ENCODE assay signal across 14 mouse cellular contexts in the genomic region with DNA sequence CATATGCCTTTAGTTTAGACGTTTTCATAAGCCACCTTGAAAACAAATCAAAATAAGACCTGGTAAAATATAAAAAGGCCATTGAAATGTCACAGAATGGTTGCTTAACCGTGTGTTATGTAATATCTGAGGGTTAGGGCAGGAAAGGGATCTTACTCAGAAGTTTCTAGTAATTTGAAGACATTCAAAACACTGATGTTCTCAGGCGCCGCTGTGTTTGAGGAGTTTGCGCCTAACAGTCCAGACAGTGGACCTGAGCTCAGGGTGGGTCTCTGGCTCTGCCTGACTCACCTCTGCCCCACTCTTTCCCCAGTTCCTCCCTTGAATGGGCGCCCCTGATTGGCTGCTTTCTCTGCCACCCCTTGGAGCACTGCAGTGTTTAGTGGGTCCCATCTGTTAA.
"Had no signal": no experiment of that assay in that cellular context is flagged by ENCODE, and none has a peak within 500 bp of the region (broad histone marks: within the 10 kb centered on the region; RNA-seq: fewer than 3 reads in every experiment).

No protein-coding gene starts in this region.

- H3K36me3 ChIP-seq: intestine, embryonic 15.5 days; kidney, embryonic 15.5 days; limb, embryonic 13.5 days; midbrain, embryonic 12.5 days had no signal

- H3K9ac ChIP-seq: intestine, embryonic 15.5 days; kidney, embryonic 15.5 days; limb, embryonic 13.5 days; liver, embryonic 14.5 days; lung, embryonic 14.5 days; midbrain, embryonic 12.5 days had no signal

- H3K27me3 ChIP-seq: intestine, embryonic 15.5 days; kidney, embryonic 15.5 days; limb, embryonic 13.5 days; megakaryocyte, embryonic 14.5 days; midbrain, embryonic 12.5 days had no signal

- H3K4me3 ChIP-seq: intestine, embryonic 15.5 days; kidney, embryonic 15.5 days; limb, embryonic 13.5 days; megakaryocyte, embryonic 14.5 days; midbrain, embryonic 12.5 days had no signal

- DNase-seq: kidney, adult 18-20 months; kidney, postnatal 14 days; left cerebral cortex, postnatal 4 days; lung, embryonic 14.5 days; lung, postnatal 14 days; right cerebral cortex, adult 18-20 months; thymus, adult 18-20 months; thymus, postnatal 14 days had no signal

- ATAC-seq: intestine, embryonic 15.5 days had no signal

- H3K4me1 ChIP-seq: intestine, embryonic 15.5 days; kidney, embryonic 15.5 days; megakaryocyte, embryonic 14.5 days; midbrain, embryonic 12.5 days had no signal

- H3K27ac ChIP-seq: intestine, embryonic 15.5 days; kidney, embryonic 15.5 days; limb, embryonic 13.5 days; liver, embryonic 14.5 days; midbrain, embryonic 12.5 days had no signal
